Mouse (Mus musculus) left cerebral cortex, postnatal 4 days (tissue): ENCODE measurements around the gene Tram2. TPM values are rescaled to one million over a fixed set of nuclear protein-coding genes. Genes with fewer than 3 reads are reported as not detected.

ENCODE experiments used
- DNase-seq: peaks from one replicate; pipeline ENCODE4 v3.0.0-alpha.2; 2022
- intact Hi-C: fragments of 180-260 bp; cut with DNase I; formaldehyde crosslinking; loops from one replicate; pipeline ENCODE4 v1.15.1; 2025
- total RNA-seq, 2 experiments: library from RNA; stranded (reverse); gene quantifications; 2 replicates each; pipeline ENCODE4 v1.2.3; 2021

The Tram2 gene
- 1 to 10 TPM; 4.2 to 4.9 TPM for total RNA-seq

GRCm38 (mm10) chr1:21079217-21079773 is at the start of gene Tram2:
Gene Tram2 (minus strand): TSS chr1:21079229.
- DNase-seq, result peak; percentile 97
- intact Hi-C loops, result no loop called here

GRCm38 (mm10) chr1:21124713-21125336 is 45.8 kb upstream of the Tram2 start:
- DNase-seq, result no peak
- intact Hi-C loops, result no loop called here

GRCm38 (mm10) chr1:21103784-21104183 is 24.8 kb upstream of the Tram2 start:
- intact Hi-C loops, result no loop called here
- no peak for DNase-seq

- DNase-seq, result peak; percentile 66
- intact Hi-C loops, result no loop called here
Observed at GRCm38 (mm10) chr1:21101221-21102006, 22.4 kb upstream of the Tram2 start.

- DNase-seq, result no peak
- intact Hi-C loops, result no loop called here
Observed at GRCm38 (mm10) chr1:21100726-21101125, 21.7 kb upstream of the Tram2 start.

- intact Hi-C loops, result no loop called here
- no peak for DNase-seq
Observed at GRCm38 (mm10) chr1:21097001-21097989, 18.3 kb upstream of the Tram2 start.

GRCm38 (mm10) chr1:21094644-21095215 is 15.7 kb upstream of the Tram2 start:
- intact Hi-C loops, result no loop called here
- no peak for DNase-seq

- intact Hi-C loops, result no loop called here
- DNase-seq, result no peak
Observed at GRCm38 (mm10) chr1:21089661-21090117, 10.7 kb upstream of the Tram2 start.

- DNase-seq, result no peak
- intact Hi-C loops, result no loop called here
Observed at GRCm38 (mm10) chr1:21086291-21086690, 7.3 kb upstream of the Tram2 start.

- DNase-seq, result no peak
- intact Hi-C loops, result no loop called here
Observed at GRCm38 (mm10) chr1:21084661-21085060, 5.6 kb upstream of the Tram2 start.

GRCm38 (mm10) chr1:21080362-21080761 is 1.3 kb upstream of the Tram2 start:
- intact Hi-C loops, result no loop called here
- no peak for DNase-seq

GRCm38 (mm10) chr1:21078481-21079214 is 381 bp downstream of the Tram2 start:
- DNase-seq, result no peak
- intact Hi-C loops, result no loop called here

- intact Hi-C loops, result no loop called here
Observed at GRCm38 (mm10) chr1:21077619-21078018, 1.4 kb downstream of the Tram2 start.

GRCm38 (mm10) chr1:21077191-21077590 is 1.8 kb downstream of the Tram2 start:
- DNase-seq, result no peak
- intact Hi-C loops, result no loop called here

More at GRCm38 (mm10) chr1:21077619-21078018, 1.4 kb downstream of the Tram2 start:
- DNase-seq, result no peak

- intact Hi-C loops, result no loop called here
- DNase-seq, result no peak
Observed at GRCm38 (mm10) chr1:21075986-21076495, 3.0 kb downstream of the Tram2 start.

GRCm38 (mm10) chr1:21074231-21074630 is 4.8 kb downstream of the Tram2 start:
- intact Hi-C loops, result no loop called here
- peak; percentile 39 for DNase-seq

- DNase-seq, result no peak
- intact Hi-C loops, result no loop called here
Observed at GRCm38 (mm10) chr1:21072875-21073444, 6.1 kb downstream of the Tram2 start.

GRCm38 (mm10) chr1:21070658-21071057 is 8.4 kb downstream of the Tram2 start:
- intact Hi-C loops, result no loop called here
- DNase-seq, result no peak
